ENCODE assay signal across 1 mouse cellular context in genomic region chr12:98524331-98525311, GRCm38 (mm10).
TF ChIP-seq lines count a peak whose summit lies in the region.

No protein-coding gene starts in this region.

TF ChIP-seq in CH12.LX, 34 proteins besides CTCF, POLR2A, EP300 and RAD21 (continued from another document):
- TF ChIP-seq CHD1 (IDR thresholded peaks at IDR 0.05; ENCODE audit: low read depth, low read length): no peak
- peak; percentile 96 for TF ChIP-seq ZNF384 (IDR thresholded peaks at IDR 0.05; ENCODE audit: low read depth, low read length)
